Mouse (Mus musculus) heart, adult 10 weeks (tissue): Measurements from ENCODE around the gene Mettl21c. TPM values are rescaled to one million over a fixed set of nuclear protein-coding genes. Genes with fewer than 3 reads are reported as not detected.

Experiments
- polyA plus RNA-seq: library from polyadenylated mRNA; stranded (reverse); fragments of 350-450 nt; fragmentation: Illumina TruSeq; extraction: RNeasy Lipid Tissue Mini Kit (QIAGEN cat#74804); gene quantifications from one replicate; pipeline ENCODE4 v1.2.3, GENCODE M21; 2014; ENCODE audit warnings: low read depth, low replicate concordance

Mettl21c gene
- polyA plus RNA-seq, result not detected

DNA sequence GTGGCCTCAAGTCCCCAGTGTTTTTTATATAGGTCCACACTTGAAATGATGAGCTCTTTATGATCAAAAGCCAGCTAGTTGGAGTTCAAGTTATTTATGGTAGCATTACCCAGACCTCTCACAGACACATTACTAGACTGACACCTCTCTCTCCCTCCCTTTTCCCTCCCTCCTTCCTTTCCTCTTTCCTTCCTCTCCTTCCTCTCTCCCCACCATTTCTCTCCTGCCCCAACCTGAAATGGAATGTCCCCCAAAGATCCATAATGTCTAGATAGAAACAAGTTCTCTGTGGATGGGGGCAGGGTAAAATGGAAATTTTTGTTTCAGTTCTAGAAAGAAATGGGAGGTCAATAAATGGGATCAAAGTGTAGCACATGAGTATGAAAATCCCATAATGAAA, at the start of gene Mettl21c:
TSS of gene Mettl21c (minus strand) at position 101 of the 400 bp plus-strand sequence.

DNA sequence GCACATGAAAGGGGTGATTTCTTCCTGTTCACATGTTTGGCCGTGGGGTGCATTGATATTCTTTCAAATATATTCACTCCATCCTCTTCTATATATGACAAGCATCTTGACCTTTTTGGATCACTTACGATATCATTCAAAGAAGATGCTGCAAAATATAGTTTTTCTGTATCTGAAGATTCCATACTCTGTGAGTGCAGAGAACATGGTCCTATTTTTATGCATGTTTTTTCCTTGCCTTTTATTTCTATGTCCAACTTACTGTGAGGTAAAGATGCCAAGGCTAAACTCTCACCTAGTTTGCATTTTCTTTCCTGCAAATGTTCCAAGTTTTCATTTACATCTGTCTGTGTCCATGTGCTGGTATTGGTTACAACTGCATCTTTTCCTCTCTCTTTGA, 42.0 kb upstream of the Mettl21c start, which contains the start of gene Gm8251:
TSS of gene Gm8251 (minus strand) at position 101 of the 400 bp plus-strand sequence.

Other genes with a start within 250 kb of the Mettl21c start
- gene Uxs1, start 192.2 kb downstream of the Mettl21c start, polyA plus RNA-seq, result 11.3 TPM
- 29.3 TPM for gene Tpp2, start 86.4 kb downstream of the Mettl21c start, polyA plus RNA-seq
- not detected for gene Gm8251, start 41.9 kb upstream of the Mettl21c start, polyA plus RNA-seq
- gene Tex30, start 82.4 kb upstream of the Mettl21c start, polyA plus RNA-seq, result 9.1 TPM
- gene Kdelc1, start 98.8 kb upstream of the Mettl21c start, polyA plus RNA-seq, result 21.2 TPM
- 11.4 TPM for gene Bivm, start 98.9 kb upstream of the Mettl21c start, polyA plus RNA-seq
- gene Ercc5, start 127.7 kb upstream of the Mettl21c start, polyA plus RNA-seq, result 15.2 TPM
- not detected for gene Mettl21e, start 198.9 kb upstream of the Mettl21c start, polyA plus RNA-seq